Mouse (Mus musculus): Measurements from ENCODE around the gene Krt19. TPM values are rescaled to one million over a fixed set of nuclear protein-coding genes. Genes with fewer than 3 reads are reported as not detected.

Gene Krt19
- polyA plus RNA-seq (2015; fragmentation: Nextera tagmentation; extraction: Ambion mirVana), result 39.8 and 40.8 TPM in 2 replicates

GRCm38 (mm10) chr11:100148615-100149330 lies at the start of gene Krt19:
Gene Krt19, minus strand, starts transcription at chr11:100148665.

GRCm38 (mm10) chr11:100192992-100193391 lies 44.5 kb upstream of the Krt19 start, which contains the start of gene Krt9:
Gene Krt9, minus strand, starts transcription at chr11:100193246.

GRCm38 (mm10) chr11:100135731-100136130 lies 12.7 kb downstream of the Krt19 start, which contains the start of gene Krt15:
Gene Krt15, minus strand, starts transcription at chr11:100135928.

GRCm38 (mm10) chr11:100121466-100121865 lies 27.0 kb downstream of the Krt19 start, which contains the start of gene Krt13:
Gene Krt13, minus strand, starts transcription at chr11:100121566.

GRCm38 (mm10) chr11:100105576-100106122 lies 42.8 kb downstream of the Krt19 start, which contains the start of gene Krt36:
Gene Krt36, minus strand, starts transcription at chr11:100105626.

GRCm38 (mm10) chr11:100096141-100096540 lies 52.3 kb downstream of the Krt19 start, which contains the start of gene Krt35:
Gene Krt35, minus strand, starts transcription at chr11:100096241.

Other genes starting within 250 kb of the Krt19 start
- not detected in 2 replicates for gene Krtap31-1, start 240.7 kb downstream of the Krt19 start, polyA plus RNA-seq (2015; fragmentation: Nextera tagmentation; extraction: Ambion mirVana)
- gene Gm11565, start 233.9 kb downstream of the Krt19 start, polyA plus RNA-seq (2015; fragmentation: Nextera tagmentation; extraction: Ambion mirVana), result not detected in 2 replicates
- gene Krtap31-2, start 212.4 kb downstream of the Krt19 start, polyA plus RNA-seq (2015; fragmentation: Nextera tagmentation; extraction: Ambion mirVana), result not detected in 2 replicates
- gene Krtap9-5, start 200.2 kb downstream of the Krt19 start, polyA plus RNA-seq (2015; fragmentation: Nextera tagmentation; extraction: Ambion mirVana), result not detected in 2 replicates
- gene Krtap29-1, start 169.6 kb downstream of the Krt19 start, polyA plus RNA-seq (2015; fragmentation: Nextera tagmentation; extraction: Ambion mirVana), result not detected in 2 replicates
- gene Krtap16-1, start 162.1 kb downstream of the Krt19 start, polyA plus RNA-seq (2015; fragmentation: Nextera tagmentation; extraction: Ambion mirVana), result not detected in 2 replicates
- not detected in 2 replicates for gene Krtap17-1, start 154.7 kb downstream of the Krt19 start, polyA plus RNA-seq (2015; fragmentation: Nextera tagmentation; extraction: Ambion mirVana)
- gene Krt33a, start 132.5 kb downstream of the Krt19 start, polyA plus RNA-seq (2015; fragmentation: Nextera tagmentation; extraction: Ambion mirVana), result not detected in 2 replicates
- not detected in 2 replicates for gene Krt33b, start 118.8 kb downstream of the Krt19 start, polyA plus RNA-seq (2015; fragmentation: Nextera tagmentation; extraction: Ambion mirVana)
- gene Krt34, start 107.1 kb downstream of the Krt19 start, polyA plus RNA-seq (2015; fragmentation: Nextera tagmentation; extraction: Ambion mirVana), result not detected in 2 replicates
- gene Krt31, start 98.1 kb downstream of the Krt19 start, polyA plus RNA-seq (2015; fragmentation: Nextera tagmentation; extraction: Ambion mirVana), result not detected in 2 replicates
- gene Krt32, start 60.4 kb downstream of the Krt19 start, polyA plus RNA-seq (2015; fragmentation: Nextera tagmentation; extraction: Ambion mirVana), result not detected in 2 replicates
- gene Krt35, start 52.4 kb downstream of the Krt19 start, polyA plus RNA-seq (2015; fragmentation: Nextera tagmentation; extraction: Ambion mirVana), result not detected in 2 replicates
- not detected in 2 replicates for gene Krt36, start 43.0 kb downstream of the Krt19 start, polyA plus RNA-seq (2015; fragmentation: Nextera tagmentation; extraction: Ambion mirVana)
- 0.12 and 0.38 TPM in 2 replicates for gene Krt13, start 27.1 kb downstream of the Krt19 start, polyA plus RNA-seq (2015; fragmentation: Nextera tagmentation; extraction: Ambion mirVana)
- gene Krt15, start 12.7 kb downstream of the Krt19 start, polyA plus RNA-seq (2015; fragmentation: Nextera tagmentation; extraction: Ambion mirVana), result 1.00 and 1.1 TPM in 2 replicates
- gene Krt9, start 44.6 kb upstream of the Krt19 start, polyA plus RNA-seq (2015; fragmentation: Nextera tagmentation; extraction: Ambion mirVana), result not detected in 2 replicates
- gene Krt14, start 58.9 kb upstream of the Krt19 start, polyA plus RNA-seq (2015; fragmentation: Nextera tagmentation; extraction: Ambion mirVana), result 7.3 and 10.0 TPM in 2 replicates
- not detected in 2 replicates for gene Krt16, start 100.2 kb upstream of the Krt19 start, polyA plus RNA-seq (2015; fragmentation: Nextera tagmentation; extraction: Ambion mirVana)
- gene Krt17, start 112.4 kb upstream of the Krt19 start, polyA plus RNA-seq (2015; fragmentation: Nextera tagmentation; extraction: Ambion mirVana), result 0.35 and 0.47 TPM in 2 replicates
- not detected in 2 replicates for gene Krt42, start 121.2 kb upstream of the Krt19 start, polyA plus RNA-seq (2015; fragmentation: Nextera tagmentation; extraction: Ambion mirVana)
- gene Eif1, start 171.2 kb upstream of the Krt19 start, polyA plus RNA-seq (2015; fragmentation: Nextera tagmentation; extraction: Ambion mirVana), result 1,779 and 1,788 TPM in 2 replicates
- gene Gast, start 185.7 kb upstream of the Krt19 start, polyA plus RNA-seq (2015; fragmentation: Nextera tagmentation; extraction: Ambion mirVana), result not detected in 2 replicates
- gene Hap1, start 207.5 kb upstream of the Krt19 start, polyA plus RNA-seq (2015; fragmentation: Nextera tagmentation; extraction: Ambion mirVana), result 1.9 and 2.3 TPM in 2 replicates
- 17.7 and 22.8 TPM in 2 replicates for gene Jup, start 249.1 kb upstream of the Krt19 start, polyA plus RNA-seq (2015; fragmentation: Nextera tagmentation; extraction: Ambion mirVana)

Data from spleen, postnatal 0 days (tissue).